Mouse (Mus musculus) stomach, embryonic 14.5 days (tissue): ENCODE results near the gene Naif1. TPM values are rescaled to one million over a fixed set of nuclear protein-coding genes. Genes with fewer than 3 reads are reported as not detected.

Source experiments
- ATAC-seq: fragments of 200-750 bp; cut with Nextera tagmentation; 2 replicates; pipeline ENCODE4 v1.8.0; 2017; ENCODE audit warnings: low read depth, moderate TSS enrichment; ENCODE audit not compliant: insufficient number of reproducible peaks, insufficient read depth, low FRiP score
- H3K27ac ChIP-seq: fragments of 300-500 bp; sonication (generic); 2 replicates; pipeline ENCODE4 v1.5.1; 2014; ENCODE audit warnings: mild to moderate bottlenecking, low read length, moderate library complexity, mixed read lengths
- H3K27me3 ChIP-seq: fragments of 300-500 bp; sonication (generic); 2 replicates; pipeline ENCODE4 v1.6.1; 2014; ENCODE audit warnings: low read length, control low read depth, mixed read lengths; ENCODE audit not compliant: control insufficient read depth, insufficient read depth
- H3K36me3 ChIP-seq: fragments of 300-500 bp; sonication (generic); 2 replicates; pipeline ENCODE4 v1.6.1; 2014; ENCODE audit warnings: mild to moderate bottlenecking, control low read depth, low read length, moderate library complexity, mixed read lengths; ENCODE audit not compliant: control insufficient read depth, insufficient read depth
- H3K4me1 ChIP-seq: fragments of 300-500 bp; sonication (generic); 2 replicates; pipeline ENCODE4 v1.6.1; 2014; ENCODE audit warnings: low read length, control low read depth, mixed read lengths; ENCODE audit not compliant: control insufficient read depth, insufficient read depth
- H3K4me2 ChIP-seq: fragments of 300-500 bp; sonication (generic); replicated peaks from 2 replicates; pipeline ENCODE4 v1.6.1; 2014; ENCODE audit warnings: low read depth, low read length, control low read depth
- H3K4me3 ChIP-seq: fragments of 300-500 bp; sonication (generic); 2 replicates; pipeline ENCODE4 v1.5.1; 2014; ENCODE audit warnings: low read depth, low read length, control low read depth
- H3K9ac ChIP-seq: fragments of 300-500 bp; sonication (generic); replicated peaks from 2 replicates; pipeline ENCODE4 v1.6.1; 2014; ENCODE audit warnings: low read depth, mild to moderate bottlenecking, control low read depth, low read length, moderate library complexity, mixed read lengths
- H3K9me3 ChIP-seq: fragments of 300-500 bp; sonication (generic); 2 replicates; pipeline ENCODE4 v1.6.1; 2016; ENCODE audit warnings: low read depth, low read length, control low read depth; ENCODE audit not compliant: control insufficient read depth
- WGBS: fragments of 180-500 bp; shearing (Covaris S2); extraction: QIAGEN DNeasy Blood & Tissue Kit; methylation state at CpG from one replicate; pipeline ENCODE4 v1.1.7; 2014; 5-methylcytosine and 5-hydroxymethylcytosine counted together
- polyA plus RNA-seq: library from polyadenylated mRNA; unstranded; fragments of >200 nt; fragmentation: Nextera tagmentation; extraction: Ambion mirVana; gene quantifications from 2 replicates; pipeline ENCODE4 v1.2.1, GENCODE M21; 2014

Naif1 gene
- polyA plus RNA-seq, 1 experiment from 2014 or later: 5.6 TPM

GRCm38 (mm10) chr2:32454633-32455032 lies 4.4 kb downstream of the Naif1 start:
- Histone ChIP-seq H3K27ac (no peak overlapping the region), H3K27me3 (no peaks in the 10 kb centered on the region), H3K4me3 (no peak overlapping the region), H3K9ac (no peak overlapping the region), H3K4me2 (no peak overlapping the region), H3K9me3 (no peaks in the 10 kb centered on the region), H3K4me1 (peaks cover 14% of the 10 kb centered on the region; the same call in 1 of the 2 replicates), H3K36me3 (peaks cover 3% of the 10 kb centered on the region; the same call in 1 of the 2 replicates)
- 65% methylated on average over 10 of the region's 10 CpGs for WGBS
- ATAC-seq: no peak

GRCm38 (mm10) chr2:32455101-32455500 lies 4.8 kb downstream of the Naif1 start:
- no peak overlapping the region for H3K4me3 ChIP-seq
- no peaks in the 10 kb centered on the region for H3K27me3 ChIP-seq
- no peak overlapping the region for H3K4me2 ChIP-seq
- H3K36me3 ChIP-seq: peaks cover 3% of the 10 kb centered on the region; the same call in 1 of the 2 replicates
- H3K9me3 ChIP-seq: no peaks in the 10 kb centered on the region
- no peak for ATAC-seq
- no peak overlapping the region for H3K9ac ChIP-seq
- H3K27ac ChIP-seq: no peak overlapping the region
- peaks cover 14% of the 10 kb centered on the region; the same call in 1 of the 2 replicates for H3K4me1 ChIP-seq
- WGBS: 85% methylated on average over 8 of the region's 8 CpGs

- H3K27me3 ChIP-seq: no peaks in the 10 kb centered on the region
- peaks cover 5% of the 10 kb centered on the region; the same call in 1 of the 2 replicates for H3K4me1 ChIP-seq
- no peak for ATAC-seq
- H3K9ac ChIP-seq: no peak overlapping the region
- no peak overlapping the region for H3K4me3 ChIP-seq
- peaks cover 3% of the 10 kb centered on the region; the same call in 1 of the 2 replicates for H3K36me3 ChIP-seq
- no peak overlapping the region for H3K27ac ChIP-seq
- WGBS: 77% methylated on average over 2 of the region's 2 CpGs
- no peak overlapping the region for H3K4me2 ChIP-seq
- H3K9me3 ChIP-seq: no peaks in the 10 kb centered on the region
These were observed 8.0 kb downstream of the Naif1 start for GRCm38 (mm10) chr2:32458300-32458699.

- Histone ChIP-seq H3K4me3 (no peak overlapping the region), H3K4me1 (0 out of 2 replicates have a peak, but pooled peaks cover 2% of the 10 kb centered on the region), H3K27ac (no peak overlapping the region), H3K27me3 (no peaks in the 10 kb centered on the region), H3K4me2 (no peak overlapping the region), H3K9ac (no peak overlapping the region), H3K36me3 (peaks cover 3% of the 10 kb centered on the region; the same call in 1 of the 2 replicates), H3K9me3 (no peaks in the 10 kb centered on the region)
- 84% methylated on average over 2 of the region's 2 CpGs for WGBS
- no peak for ATAC-seq
These were observed 9.4 kb downstream of the Naif1 start for GRCm38 (mm10) chr2:32459657-32460056.

- no peak overlapping the region for H3K4me2 ChIP-seq
- H3K9me3 ChIP-seq: no peaks in the 10 kb centered on the region
- 75% methylated on average over 2 of the region's 2 CpGs for WGBS
- no peaks in the 10 kb centered on the region for H3K36me3 ChIP-seq
- ATAC-seq: no peak
- H3K4me3 ChIP-seq: no peak overlapping the region
- H3K27ac ChIP-seq: no peak overlapping the region
- no peaks in the 10 kb centered on the region for H3K27me3 ChIP-seq
- no peak overlapping the region for H3K9ac ChIP-seq
- H3K4me1 ChIP-seq: 0 out of 2 replicates have a peak, but pooled peaks cover 2% of the 10 kb centered on the region
These were observed 13.5 kb downstream of the Naif1 start for GRCm38 (mm10) chr2:32463773-32464172.

- 31% methylated on average over 6 of the region's 6 CpGs for WGBS
- Histone ChIP-seq H3K4me3 (no peak overlapping the region), H3K9ac (no peak overlapping the region), H3K4me1 (0 out of 2 replicates have a peak, but pooled peaks cover 2% of the 10 kb centered on the region), H3K9me3 (no peaks in the 10 kb centered on the region), H3K27ac (peak overlapping the region; percentile 45; the same call in 1 of the 2 replicates), H3K4me2 (no peak overlapping the region), H3K27me3 (no peaks in the 10 kb centered on the region), H3K36me3 (no peaks in the 10 kb centered on the region)
- ATAC-seq: peak; percentile 56; the same call in 1 of the 2 replicates
These were observed 14.1 kb downstream of the Naif1 start for GRCm38 (mm10) chr2:32464212-32464891.

- no peak overlapping the region for H3K4me2 ChIP-seq
- no peaks in the 10 kb centered on the region for H3K27me3 ChIP-seq
- no peaks in the 10 kb centered on the region for H3K4me1 ChIP-seq
- no peak for ATAC-seq
- H3K4me3 ChIP-seq: no peak overlapping the region
- no peak overlapping the region for H3K9ac ChIP-seq
- H3K27ac ChIP-seq: no peak overlapping the region
- WGBS: 72% methylated on average over 6 of the region's 6 CpGs
- no peaks in the 10 kb centered on the region for H3K36me3 ChIP-seq
- no peaks in the 10 kb centered on the region for H3K9me3 ChIP-seq
These were observed 20.9 kb downstream of the Naif1 start for GRCm38 (mm10) chr2:32471001-32471680.

GRCm38 (mm10) chr2:32471681-32472061 lies 21.4 kb downstream of the Naif1 start:
- 78% methylated on average over 6 of the region's 6 CpGs for WGBS
- Histone ChIP-seq H3K4me2 (no peak overlapping the region), H3K27ac (no peak overlapping the region)

More at GRCm38 (mm10) chr2:32471681-32472061, 21.4 kb downstream of the Naif1 start:
- no peak for ATAC-seq
- Histone ChIP-seq H3K9ac (no peak overlapping the region), H3K27me3 (no peaks in the 10 kb centered on the region), H3K36me3 (no peaks in the 10 kb centered on the region), H3K9me3 (no peaks in the 10 kb centered on the region), H3K4me1 (no peaks in the 10 kb centered on the region), H3K4me3 (no peak overlapping the region)
